Mouse (Mus musculus) heart, postnatal 0 days (tissue): ENCODE data around the gene Tns1. TPM values are rescaled to one million over a fixed set of nuclear protein-coding genes. Genes with fewer than 3 reads are reported as not detected.

ENCODE experiments used
- ATAC-seq: fragments of 200-750 bp; cut with Nextera tagmentation; 2 replicates; pipeline ENCODE4 v1.8.0; 2017; ENCODE audit warnings: low read depth, moderate number of reproducible peaks, moderate library complexity; ENCODE audit not compliant: insufficient read depth
- DNase-seq: peaks from one replicate; pipeline ENCODE4 v3.0.0-alpha.2; 2016; ENCODE audit warnings: low spot score
- H3K27ac ChIP-seq: fragments of 300-500 bp; sonication (generic); 2 replicates; pipeline ENCODE4 v1.5.1; 2014; ENCODE audit warnings: low read depth, mild to moderate bottlenecking
- H3K27me3 ChIP-seq: fragments of 300-500 bp; sonication (generic); 2 replicates; pipeline ENCODE4 v1.6.1; 2014; ENCODE audit warnings: low read length, mixed read lengths; ENCODE audit not compliant: control insufficient read depth, insufficient read depth
- H3K36me3 ChIP-seq: fragments of 300-500 bp; sonication (generic); replicated peaks from 2 replicates; pipeline ENCODE4 v1.6.1; 2014; ENCODE audit warnings: low read length, mixed read lengths; ENCODE audit not compliant: control insufficient read depth, insufficient read depth
- H3K4me1 ChIP-seq: fragments of 300-500 bp; sonication (generic); 2 replicates; pipeline ENCODE4 v1.6.1; 2014; ENCODE audit warnings: antibody characterized with exemption; ENCODE audit not compliant: control insufficient read depth, insufficient read depth
- H3K4me2 ChIP-seq: fragments of 300-500 bp; sonication (generic); 2 replicates; pipeline ENCODE4 v1.6.1; 2014; ENCODE audit warnings: low read depth, mild to moderate bottlenecking, low read length, moderate library complexity
- H3K4me3 ChIP-seq: fragments of 300-500 bp; sonication (generic); 2 replicates; pipeline ENCODE4 v1.5.1; 2014; ENCODE audit warnings: low read depth, low read length
- H3K9ac ChIP-seq: fragments of 300-500 bp; sonication (generic); replicated peaks from 2 replicates; pipeline ENCODE4 v1.6.1; 2014; ENCODE audit warnings: low read depth, low read length, mixed read lengths
- H3K9me3 ChIP-seq: fragments of 300-500 bp; sonication (generic); replicated peaks from 2 replicates; pipeline ENCODE4 v1.6.1; 2016; ENCODE audit warnings: low read length; ENCODE audit not compliant: control insufficient read depth
- CTCF ChIP-seq: IDR thresholded peaks from 2 replicates; pipeline ENCODE4 v1.5.1; 2016; ENCODE audit warnings: antibody characterized with exemption, control low read depth, low read depth
- EP300 ChIP-seq: IDR thresholded peaks from 2 replicates; pipeline ENCODE4 v1.6.1; 2016; ENCODE audit warnings: antibody characterized with exemption, low read depth
- WGBS: fragments of 180-500 bp; shearing (Covaris S2); extraction: QIAGEN DNeasy Blood & Tissue Kit; methylation state at CpG from one replicate; pipeline ENCODE4 v1.1.7; 2014; 5-methylcytosine and 5-hydroxymethylcytosine counted together
- polyA plus RNA-seq: library from polyadenylated mRNA; unstranded; fragments of >200 nt; fragmentation: Nextera tagmentation; extraction: Ambion mirVana; gene quantifications from 2 replicates; pipeline ENCODE4 v1.2.1, GENCODE M21; 2015
- total RNA-seq: library from RNA; depleted of rRNA; stranded (reverse); fragments of >200 nt; gene quantifications from 2 replicates; pipeline ENCODE4 v1.2.3, GENCODE M21; 2014; ENCODE audit warnings: low replicate concordance

Gene Tns1
- total and polyA plus RNA-seq, 2 experiments from 2014 or later, result 125 to 458 TPM

DNA sequence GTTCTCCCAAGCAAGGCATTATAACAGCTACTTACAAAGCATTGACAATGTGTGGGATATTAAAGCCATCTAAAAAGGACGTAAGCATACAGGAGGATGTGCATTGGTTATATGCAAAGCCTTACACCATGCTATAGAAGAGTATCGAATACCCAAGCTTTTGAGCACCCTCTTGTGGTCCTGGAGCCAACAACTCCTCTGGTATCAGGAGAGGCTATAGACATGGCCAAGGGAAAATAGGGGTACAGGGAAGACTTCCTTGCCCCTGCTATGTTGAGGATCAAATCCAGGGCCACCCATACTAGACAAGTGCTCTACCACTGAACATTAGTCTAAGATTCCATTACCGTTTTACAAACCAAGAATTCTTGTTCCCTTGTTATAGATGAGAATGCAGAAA is 7.8 kb upstream of the Tns1 start:
- ATAC-seq (no peak), DNase-seq (no peak)
- no peak overlapping the region for H3K9ac ChIP-seq
- no peaks in the 10 kb centered on the region for H3K36me3 ChIP-seq
- TF ChIP-seq CTCF, result peak; percentile 29
- no peak for TF ChIP-seq EP300
- no peaks in the 10 kb centered on the region for H3K27me3 ChIP-seq
- H3K27ac ChIP-seq, result no peak overlapping the region
- H3K4me2 ChIP-seq, result no peak overlapping the region
- H3K9me3 ChIP-seq, result no peaks in the 10 kb centered on the region
- 65% methylated on average over 3 of the region's 3 CpGs for WGBS
- H3K4me1 ChIP-seq, result no peaks in the 10 kb centered on the region
- no peak overlapping the region for H3K4me3 ChIP-seq

DNA sequence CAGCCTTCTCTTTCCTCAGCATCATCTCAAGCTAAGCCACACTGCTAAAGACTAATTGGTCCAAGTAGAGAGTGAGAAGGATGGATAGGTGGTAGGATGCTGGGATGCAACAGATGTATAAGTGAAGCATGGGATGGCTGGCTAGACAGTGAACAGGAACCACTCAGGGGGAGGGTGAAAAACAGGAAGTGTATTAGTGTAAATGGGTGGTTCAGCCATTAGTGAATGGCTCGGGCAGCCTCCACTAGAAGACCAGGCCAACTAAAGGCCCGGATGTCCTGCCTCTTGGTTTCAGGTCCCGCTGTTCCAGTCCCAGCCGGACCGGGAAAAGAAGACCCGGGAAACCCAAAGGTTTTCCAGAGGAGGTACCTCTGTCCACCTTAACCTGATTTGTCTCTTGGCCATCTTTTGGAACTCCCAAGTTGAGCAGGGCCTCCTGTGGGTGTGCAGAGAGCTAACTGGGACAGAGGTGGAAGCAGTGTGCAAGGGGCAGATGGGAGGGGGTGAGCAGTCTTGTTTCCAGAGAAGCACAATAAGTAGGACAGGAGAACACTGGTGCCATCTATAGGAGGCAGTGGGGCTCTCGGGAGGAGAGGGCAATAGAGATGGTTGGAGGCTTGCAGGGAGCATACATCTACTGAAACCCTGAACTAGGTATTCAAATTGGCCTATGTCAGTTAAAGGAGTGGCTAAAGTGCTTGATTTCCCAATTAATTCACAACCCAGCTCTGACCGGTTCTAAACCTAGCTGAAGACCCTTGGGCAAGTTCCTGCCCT is 6.8 kb upstream of the Tns1 start:
- no peak for DNase-seq
- H3K27me3 ChIP-seq, result no peaks in the 10 kb centered on the region
- 83% methylated on average over 8 of the region's 8 CpGs for WGBS

DNA sequence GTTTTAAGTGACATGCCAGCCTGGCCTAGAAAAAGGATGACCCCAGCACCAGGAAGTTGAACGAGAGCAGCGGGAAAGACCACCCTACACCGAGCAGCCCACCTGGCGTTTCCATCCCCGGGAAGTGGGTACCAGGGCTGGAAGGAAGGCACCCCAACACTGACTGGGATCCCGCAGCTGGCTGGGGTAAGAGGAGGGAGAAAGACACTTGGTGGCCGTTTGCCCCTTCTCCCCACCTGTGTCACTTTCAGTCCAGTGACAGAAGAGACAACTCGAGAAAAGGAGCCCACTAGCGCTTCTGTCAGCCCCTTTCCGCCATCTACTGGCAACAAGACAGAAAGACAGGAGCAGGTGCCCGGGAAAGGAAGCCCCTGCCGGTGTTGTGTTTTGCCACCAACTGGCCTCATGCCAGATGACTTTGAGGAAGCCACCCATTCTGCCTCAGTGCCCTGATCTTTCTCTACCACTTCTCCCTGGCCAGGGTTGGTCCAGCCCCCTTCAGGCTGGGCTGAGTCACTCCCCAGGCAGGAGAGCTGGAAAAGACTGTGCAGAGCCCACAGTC is 823 bp upstream of the Tns1 start, which contains the start of gene Rufy4:
Gene Rufy4 (plus strand): TSS at position 551 of the 562 bp plus-strand sequence.
- TF ChIP-seq CTCF (peak; percentile 80), EP300 (peak; percentile 59)

More for the DNA sequence above, 6.8 kb upstream of the Tns1 start:
- Histone ChIP-seq H3K36me3 (no peaks in the 10 kb centered on the region), H3K4me2 (no peak overlapping the region), H3K27ac (no peak overlapping the region), H3K4me1 (no peaks in the 10 kb centered on the region), H3K9me3 (no peaks in the 10 kb centered on the region), H3K9ac (no peak overlapping the region), H3K4me3 (no peak overlapping the region)
- TF ChIP-seq EP300 (no peak), CTCF (no peak)
- ATAC-seq, result no peak

DNA sequence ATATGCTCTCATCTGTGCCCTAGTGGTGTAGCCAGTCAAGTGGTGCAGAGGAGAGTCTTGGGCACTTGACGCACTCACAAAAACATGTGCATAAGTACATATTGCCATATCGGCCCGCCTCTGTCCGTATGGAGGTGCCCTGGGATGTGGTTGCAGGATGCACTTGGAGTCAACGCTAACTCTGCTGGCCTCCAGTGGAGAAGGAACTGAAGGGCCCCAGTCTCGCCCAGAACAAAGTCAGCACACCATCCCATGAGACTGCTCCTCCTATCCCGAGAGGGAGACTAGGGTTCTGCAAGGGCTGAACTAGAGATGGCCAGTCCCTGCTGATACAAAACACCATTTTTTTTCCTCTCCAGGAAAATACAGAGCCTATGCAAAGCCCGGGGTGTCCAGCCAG is 1.0 kb downstream of the Tns1 start:
- Histone ChIP-seq H3K36me3 (no peaks in the 10 kb centered on the region), H3K4me2 (peak overlapping the region; percentile 95), H3K4me1 (peaks cover 52% of the 10 kb centered on the region), H3K4me3 (peak overlapping the region; percentile 66), H3K9ac (no peak overlapping the region), H3K27ac (no peak overlapping the region), H3K9me3 (no peaks in the 10 kb centered on the region), H3K27me3 (no peaks in the 10 kb centered on the region)
- no peak for TF ChIP-seq EP300
- no peak; the same call in 1 of the 2 replicates for TF ChIP-seq CTCF
- 53% methylated on average over 8 of the region's 8 CpGs for WGBS
- ATAC-seq, result no peak
- DNase-seq, result no peak

More for the DNA sequence above, 823 bp upstream of the Tns1 start, which contains the start of gene Rufy4:
- H3K36me3 ChIP-seq, result no peaks in the 10 kb centered on the region
- H3K4me1 ChIP-seq, result peaks cover 35% of the 10 kb centered on the region
- H3K4me3 ChIP-seq, result peak within 1 kb of the TSS; percentile 66
- peak; percentile 89 for DNase-seq
- H3K9me3 ChIP-seq, result no peaks in the 10 kb centered on the region
- 0% methylated on average over 12 of the region's 12 CpGs for whole genome bisulfite sequencing
- peak within 1 kb of the TSS; percentile 63 for H3K9ac ChIP-seq
- ATAC-seq, result peak; percentile 50
- H3K4me2 ChIP-seq, result peak within 1 kb of the TSS; percentile 95
- H3K27ac ChIP-seq, result peak within 1 kb of the TSS; percentile 67
- no peaks in the 10 kb centered on the region for H3K27me3 ChIP-seq

DNA sequence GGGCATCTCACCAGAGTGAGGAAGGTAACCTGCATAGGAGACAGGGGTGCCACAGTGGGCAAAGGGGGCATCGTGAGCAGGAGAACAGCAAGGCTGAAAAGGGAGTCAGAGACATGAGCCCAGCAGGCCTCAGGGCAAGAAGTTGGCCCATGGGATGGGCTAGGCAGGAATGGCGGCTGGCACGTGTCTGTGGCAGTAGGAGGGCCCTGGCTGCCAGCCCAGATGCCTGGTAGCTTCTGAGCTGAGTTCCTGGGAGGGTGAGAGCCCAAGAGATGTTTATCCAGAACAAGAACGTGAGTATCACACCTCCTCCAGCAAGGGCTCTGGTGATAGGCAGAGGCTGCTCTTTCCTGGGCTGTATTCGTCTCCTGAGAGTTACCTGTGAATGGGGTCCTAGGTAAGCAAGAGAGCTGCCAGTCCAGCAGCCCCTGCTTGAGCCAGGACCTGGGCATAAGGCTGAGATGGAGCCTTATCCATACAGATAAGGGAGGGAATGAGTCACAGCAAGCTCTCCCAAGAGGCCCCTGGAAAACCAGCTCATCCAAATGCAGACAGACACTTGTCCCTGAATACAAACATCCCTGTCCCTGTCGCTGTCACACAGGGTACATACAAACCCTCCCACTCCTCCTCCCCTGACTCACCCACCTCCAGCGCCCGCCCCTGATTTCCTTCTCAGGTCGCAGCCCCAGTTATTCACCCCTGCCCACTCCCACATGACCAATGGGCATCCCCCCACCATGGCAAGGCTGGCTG is 2.2 kb downstream of the Tns1 start:
- Histone ChIP-seq H3K9me3 (no peaks in the 10 kb centered on the region), H3K4me1 (peaks cover 55% of the 10 kb centered on the region), H3K4me3 (no peak overlapping the region), H3K27me3 (no peaks in the 10 kb centered on the region), H3K27ac (peak overlapping the region; percentile 60), H3K36me3 (no peaks in the 10 kb centered on the region), H3K4me2 (0 out of 2 replicates have a peak overlapping the region, but pooled peaks have one; percentile 2), H3K9ac (no peak overlapping the region)
- 24% methylated on average over 9 of the region's 9 CpGs for WGBS
- ATAC-seq, result peak; percentile 37
- TF ChIP-seq CTCF (no peak), EP300 (no peak)
- peak; percentile 62 for DNase-seq
